Mouse (Mus musculus): Measurements from ENCODE around the gene Hoxd8. TPM values are rescaled to one million over a fixed set of nuclear protein-coding genes. Genes with fewer than 3 reads are reported as not detected.

Gene Hoxd8
- polyA plus RNA-seq, 1 experiment from 2014 or later, result 0.42 TPM

- H3K27ac ChIP-seq (ENCODE audit: low read length), result no peak overlapping the region
- WGBS, result 8% methylated on average over 8 of the region's 8 CpGs
- no peak overlapping the region for H3K4me3 ChIP-seq (ENCODE audit: low read length)
- H3K36me3 ChIP-seq (ENCODE audit: control insufficient read depth, insufficient read depth), result no peaks in the 10 kb centered on the region
- H3K4me2 ChIP-seq (ENCODE audit: low read depth, low read length), result no peak overlapping the region
- peaks cover 84% of the 10 kb centered on the region for H3K27me3 ChIP-seq (ENCODE audit: control insufficient read depth, insufficient read depth, low read length)
- H3K4me1 ChIP-seq (ENCODE audit: control insufficient read depth, insufficient read depth, low read length), result no peaks in the 10 kb centered on the region
- H3K9ac ChIP-seq (ENCODE audit: low read length), result no peak overlapping the region
- no peaks in the 10 kb centered on the region; the same call in 1 of the 2 replicates for H3K9me3 ChIP-seq (replicated peaks; ENCODE audit: control insufficient read depth, low read length)
- no peak for ATAC-seq (replicated peaks; ENCODE audit: extremely low read depth, insufficient read depth, low FRiP score)
These were observed 14.1 kb upstream of the Hoxd8 start for GRCm38 (mm10) chr2:74690338-74690716.

GRCm38 (mm10) chr2:74691022-74691951 lies 13.1 kb upstream of the Hoxd8 start, which contains the start of gene Hoxd10:
Gene Hoxd10 (plus strand): TSS chr2:74691924.
- peaks cover 90% of the 10 kb centered on the region for H3K27me3 ChIP-seq (ENCODE audit: control insufficient read depth, insufficient read depth, low read length)
- peak; percentile 72 for ATAC-seq (replicated peaks; ENCODE audit: extremely low read depth, insufficient read depth, low FRiP score)
- no peaks in the 10 kb centered on the region; the same call in 1 of the 2 replicates for H3K9me3 ChIP-seq (replicated peaks; ENCODE audit: control insufficient read depth, low read length)
- H3K4me1 ChIP-seq (ENCODE audit: control insufficient read depth, insufficient read depth, low read length), result no peaks in the 10 kb centered on the region
- peak within 1 kb of the TSS; percentile 38 for H3K4me2 ChIP-seq (ENCODE audit: low read depth, low read length)
- no peaks in the 10 kb centered on the region for H3K36me3 ChIP-seq (ENCODE audit: control insufficient read depth, insufficient read depth)
- no peak within 1 kb of the TSS for H3K27ac ChIP-seq (ENCODE audit: low read length)
- peak within 1 kb of the TSS; percentile 28 for H3K4me3 ChIP-seq (ENCODE audit: low read length)
- no peak within 1 kb of the TSS for H3K9ac ChIP-seq (ENCODE audit: low read length)
- WGBS, result 1% methylated on average over 56 of the region's 56 CpGs

GRCm38 (mm10) chr2:74691995-74692807 lies 12.2 kb upstream of the Hoxd8 start:
- Histone ChIP-seq H3K4me2 (ENCODE audit: low read depth, low read length) (no peak overlapping the region), H3K36me3 (ENCODE audit: control insufficient read depth, insufficient read depth) (no peaks in the 10 kb centered on the region), H3K27me3 (ENCODE audit: control insufficient read depth, insufficient read depth, low read length) (peaks cover 90% of the 10 kb centered on the region), H3K9me3 (replicated peaks; ENCODE audit: control insufficient read depth, low read length) (no peaks in the 10 kb centered on the region; the same call in 1 of the 2 replicates), H3K4me1 (ENCODE audit: control insufficient read depth, insufficient read depth, low read length) (no peaks in the 10 kb centered on the region), H3K9ac (ENCODE audit: low read length) (no peak overlapping the region), H3K27ac (ENCODE audit: low read length) (no peak overlapping the region), H3K4me3 (ENCODE audit: low read length) (no peak overlapping the region)
- WGBS, result 4% methylated on average over 35 of the region's 35 CpGs
- ATAC-seq (replicated peaks; ENCODE audit: extremely low read depth, insufficient read depth, low FRiP score), result no peak

- Histone ChIP-seq H3K9me3 (replicated peaks; ENCODE audit: control insufficient read depth, low read length) (no peaks in the 10 kb centered on the region; the same call in 1 of the 2 replicates), H3K4me1 (ENCODE audit: control insufficient read depth, insufficient read depth, low read length) (peaks cover 3% of the 10 kb centered on the region; the same call in 1 of the 2 replicates), H3K4me2 (ENCODE audit: low read depth, low read length) (no peak overlapping the region), H3K27me3 (ENCODE audit: control insufficient read depth, insufficient read depth, low read length) (peaks cover 88% of the 10 kb centered on the region), H3K4me3 (ENCODE audit: low read length) (no peak overlapping the region), H3K27ac (ENCODE audit: low read length) (no peak overlapping the region), H3K36me3 (ENCODE audit: control insufficient read depth, insufficient read depth) (no peaks in the 10 kb centered on the region), H3K9ac (ENCODE audit: low read length) (no peak overlapping the region)
- WGBS, result 2% methylated on average over 20 of the region's 20 CpGs
- ATAC-seq (replicated peaks; ENCODE audit: extremely low read depth, insufficient read depth, low FRiP score), result no peak
These were observed 11.5 kb upstream of the Hoxd8 start for GRCm38 (mm10) chr2:74692808-74693431.

- peaks cover 90% of the 10 kb centered on the region for H3K27me3 ChIP-seq (ENCODE audit: control insufficient read depth, insufficient read depth, low read length)
- H3K4me1 ChIP-seq (ENCODE audit: control insufficient read depth, insufficient read depth, low read length), result peaks cover 7% of the 10 kb centered on the region; the same call in 1 of the 2 replicates
- H3K9me3 ChIP-seq (replicated peaks; ENCODE audit: control insufficient read depth, low read length), result no peaks in the 10 kb centered on the region; the same call in 1 of the 2 replicates
- no peak overlapping the region for H3K4me2 ChIP-seq (ENCODE audit: low read depth, low read length)
- H3K36me3 ChIP-seq (ENCODE audit: control insufficient read depth, insufficient read depth), result no peaks in the 10 kb centered on the region
- no peak for ATAC-seq (replicated peaks; ENCODE audit: extremely low read depth, insufficient read depth, low FRiP score)
- WGBS, result 11% methylated on average over 4 of the region's 4 CpGs
- no peak overlapping the region for H3K27ac ChIP-seq (ENCODE audit: low read length)
- no peak overlapping the region for H3K9ac ChIP-seq (ENCODE audit: low read length)
- H3K4me3 ChIP-seq (ENCODE audit: low read length), result no peak overlapping the region
These were observed 11.0 kb upstream of the Hoxd8 start for GRCm38 (mm10) chr2:74693432-74693827.

- Histone ChIP-seq H3K36me3 (ENCODE audit: control insufficient read depth, insufficient read depth) (no peaks in the 10 kb centered on the region), H3K27ac (ENCODE audit: low read length) (no peak overlapping the region), H3K9me3 (replicated peaks; ENCODE audit: control insufficient read depth, low read length) (no peaks in the 10 kb centered on the region; the same call in 1 of the 2 replicates), H3K9ac (ENCODE audit: low read length) (no peak overlapping the region), H3K4me1 (ENCODE audit: control insufficient read depth, insufficient read depth, low read length) (peaks cover 7% of the 10 kb centered on the region; the same call in 1 of the 2 replicates), H3K4me3 (ENCODE audit: low read length) (no peak overlapping the region), H3K27me3 (ENCODE audit: control insufficient read depth, insufficient read depth, low read length) (peaks cover 90% of the 10 kb centered on the region), H3K4me2 (ENCODE audit: low read depth, low read length) (no peak overlapping the region)
- WGBS, result 2% methylated on average over 16 of the region's 16 CpGs
- ATAC-seq (replicated peaks; ENCODE audit: extremely low read depth, insufficient read depth, low FRiP score), result no peak
These were observed 10.3 kb upstream of the Hoxd8 start for GRCm38 (mm10) chr2:74694066-74694465.

GRCm38 (mm10) chr2:74695383-74695782 lies 9.0 kb upstream of the Hoxd8 start:
- ATAC-seq (replicated peaks; ENCODE audit: extremely low read depth, insufficient read depth, low FRiP score), result no peak
- WGBS, result 0% methylated on average over 1 of the region's 1 CpGs

GRCm38 (mm10) chr2:74695813-74696430 lies 8.5 kb upstream of the Hoxd8 start:
- no peak overlapping the region for H3K4me3 ChIP-seq (ENCODE audit: low read length)
- no peaks in the 10 kb centered on the region; the same call in 1 of the 2 replicates for H3K9me3 ChIP-seq (replicated peaks; ENCODE audit: control insufficient read depth, low read length)
- WGBS, result 4% methylated on average over 7 of the region's 7 CpGs
- ATAC-seq (replicated peaks; ENCODE audit: extremely low read depth, insufficient read depth, low FRiP score), result no peak
- H3K36me3 ChIP-seq (ENCODE audit: control insufficient read depth, insufficient read depth), result no peaks in the 10 kb centered on the region
- H3K4me2 ChIP-seq (ENCODE audit: low read depth, low read length), result no peak overlapping the region
- peaks cover 94% of the 10 kb centered on the region for H3K27me3 ChIP-seq (ENCODE audit: control insufficient read depth, insufficient read depth, low read length)
- H3K27ac ChIP-seq (ENCODE audit: low read length), result no peak overlapping the region
- H3K9ac ChIP-seq (ENCODE audit: low read length), result no peak overlapping the region
- peaks cover 7% of the 10 kb centered on the region; the same call in 1 of the 2 replicates for H3K4me1 ChIP-seq (ENCODE audit: control insufficient read depth, insufficient read depth, low read length)

More at GRCm38 (mm10) chr2:74695383-74695782, 9.0 kb upstream of the Hoxd8 start:
- Histone ChIP-seq H3K9ac (ENCODE audit: low read length) (no peak overlapping the region), H3K4me2 (ENCODE audit: low read depth, low read length) (no peak overlapping the region), H3K4me3 (ENCODE audit: low read length) (no peak overlapping the region), H3K36me3 (ENCODE audit: control insufficient read depth, insufficient read depth) (no peaks in the 10 kb centered on the region), H3K9me3 (replicated peaks; ENCODE audit: control insufficient read depth, low read length) (no peaks in the 10 kb centered on the region; the same call in 1 of the 2 replicates), H3K4me1 (ENCODE audit: control insufficient read depth, insufficient read depth, low read length) (peaks cover 7% of the 10 kb centered on the region; the same call in 1 of the 2 replicates), H3K27me3 (ENCODE audit: control insufficient read depth, insufficient read depth, low read length) (peaks cover 90% of the 10 kb centered on the region), H3K27ac (ENCODE audit: low read length) (no peak overlapping the region)
